Mouse (Mus musculus) hindbrain, embryonic 14.5 days (tissue): Measurements from ENCODE around the gene Pax7. TPM values are rescaled to one million over a fixed set of nuclear protein-coding genes. Genes with fewer than 3 reads are reported as not detected.

Experiments used
- ATAC-seq: fragments of 200-750 bp; cut with Nextera tagmentation; 2 replicates; pipeline ENCODE4 v1.8.0; 2017; ENCODE audit warnings: moderate number of reproducible peaks, mild to moderate bottlenecking, moderate TSS enrichment, moderate library complexity; ENCODE audit not compliant: low FRiP score
- DNase-seq: peaks from one replicate; pipeline ENCODE4 v3.0.0-alpha.2; 2015; ENCODE audit warnings: low spot score
- H3K27ac ChIP-seq: fragments of 300-500 bp; sonication (generic); 2 replicates; pipeline ENCODE4 v1.5.1; 2014; ENCODE audit warnings: mild to moderate bottlenecking, moderate library complexity
- H3K27me3 ChIP-seq: fragments of 300-500 bp; sonication (generic); 2 replicates; pipeline ENCODE4 v1.6.1; 2014; ENCODE audit warnings: mild to moderate bottlenecking, low read length, mixed read lengths; ENCODE audit not compliant: control insufficient read depth, insufficient read depth
- H3K36me3 ChIP-seq: fragments of 300-500 bp; sonication (generic); replicated peaks from 2 replicates; pipeline ENCODE4 v1.6.1; 2014; ENCODE audit not compliant: control insufficient read depth, insufficient read depth
- H3K4me1 ChIP-seq: fragments of 300-500 bp; sonication (generic); replicated peaks from 2 replicates; pipeline ENCODE4 v1.6.1; 2014; ENCODE audit warnings: antibody characterized with exemption, low read length, mixed read lengths; ENCODE audit not compliant: control insufficient read depth, insufficient read depth
- H3K4me2 ChIP-seq: fragments of 300-500 bp; sonication (generic); replicated peaks from 2 replicates; pipeline ENCODE4 v1.6.1; 2014; ENCODE audit warnings: mild to moderate bottlenecking, moderate library complexity
- H3K4me3 ChIP-seq: fragments of 300-500 bp; sonication (generic); replicated peaks from 2 replicates; pipeline ENCODE4 v1.5.1; 2014; ENCODE audit warnings: mild to moderate bottlenecking, low read length
- H3K9ac ChIP-seq: fragments of 300-500 bp; sonication (generic); 2 replicates; pipeline ENCODE4 v1.6.1; 2014
- H3K9me3 ChIP-seq: fragments of 300-500 bp; sonication (generic); 2 replicates; pipeline ENCODE4 v1.6.1; 2016; ENCODE audit warnings: low read length; ENCODE audit not compliant: control insufficient read depth
- WGBS: fragments of 180-500 bp; shearing (Covaris S2); extraction: QIAGEN DNeasy Blood & Tissue Kit; methylation state at CpG from one replicate; pipeline ENCODE4 v1.1.7; 2014; 5-methylcytosine and 5-hydroxymethylcytosine counted together
- polyA plus RNA-seq: library from polyadenylated mRNA; unstranded; fragments of >200 nt; fragmentation: Nextera tagmentation; extraction: Ambion mirVana; gene quantifications from 2 replicates; pipeline ENCODE4 v1.2.1, GENCODE M21; 2014

Gene Pax7
- polyA plus RNA-seq, 1 experiment from 2014 or later, result 0.24 TPM

- Histone ChIP-seq H3K27me3 (peaks cover 88% of the 10 kb centered on the region), H3K27ac (no peak overlapping the region), H3K4me2 (peak overlapping the region; percentile 40; the same call in 1 of the 2 replicates), H3K4me3 (no peak overlapping the region), H3K4me1 (peaks cover 3% of the 10 kb centered on the region; the same call in 1 of the 2 replicates), H3K9me3 (no peaks in the 10 kb centered on the region), H3K36me3 (no peaks in the 10 kb centered on the region), H3K9ac (no peak overlapping the region)
- no peak for ATAC-seq
- 6% methylated on average over 17 of the region's 17 CpGs for WGBS
- DNase-seq, result no peak
Observed at GRCm38 (mm10) chr4:139833817-139834401, 581 bp upstream of the Pax7 start.

DNA sequence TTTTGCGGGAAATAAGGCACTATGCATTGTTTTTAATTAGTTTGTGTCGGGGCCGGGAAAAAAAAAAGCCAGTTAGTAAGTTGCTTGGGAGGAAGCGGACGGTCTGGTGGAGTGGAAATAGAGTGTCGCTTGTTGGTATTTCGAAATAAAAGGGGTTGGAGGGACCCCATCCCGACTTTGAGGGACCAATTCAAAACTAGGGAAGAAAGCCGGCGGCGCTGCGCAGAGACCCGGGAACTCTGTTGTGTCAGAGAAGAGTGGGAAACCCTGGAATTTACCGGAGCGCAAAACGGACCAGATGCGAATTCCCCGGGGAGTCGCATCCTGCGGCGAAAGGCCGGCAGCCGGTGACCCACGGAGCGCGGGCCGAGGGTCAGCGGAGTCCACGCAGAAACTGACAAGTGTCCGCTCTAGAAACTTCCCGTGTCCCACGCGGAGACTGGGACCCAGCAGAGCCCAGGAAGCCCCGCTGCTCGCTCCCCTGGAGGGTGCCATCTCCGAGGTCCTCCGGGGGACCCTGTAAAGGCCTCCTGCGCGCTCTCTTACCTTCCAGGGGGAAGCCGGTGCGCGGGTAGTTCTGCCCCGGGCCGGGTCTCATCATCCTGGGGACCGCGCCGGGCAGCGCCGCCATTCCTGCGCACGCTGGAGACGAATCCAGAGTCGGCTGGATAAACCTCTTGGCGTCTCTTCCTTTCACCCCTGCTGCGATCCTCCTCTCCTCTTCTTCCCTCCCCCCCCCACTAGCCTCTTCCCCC is 870 bp downstream of the Pax7 start:
- Histone ChIP-seq H3K9me3 (no peaks in the 10 kb centered on the region), H3K4me2 (peak overlapping the region; percentile 40), H3K27me3 (peaks cover 88% of the 10 kb centered on the region), H3K9ac (peak overlapping the region; percentile 38; the same call in 1 of the 2 replicates), H3K36me3 (no peaks in the 10 kb centered on the region), H3K4me1 (peaks cover 11% of the 10 kb centered on the region), H3K4me3 (peak overlapping the region; percentile 25), H3K27ac (no peak overlapping the region)
- no peak for ATAC-seq
- no peak for DNase-seq
- WGBS, result under 1% methylated on average over 55 of the region's 55 CpGs

- H3K4me1 ChIP-seq, result peaks cover 11% of the 10 kb centered on the region
- H3K27me3 ChIP-seq, result peaks cover 88% of the 10 kb centered on the region
- DNase-seq, result no peak
- peak overlapping the region; percentile 25 for H3K4me3 ChIP-seq
- no peak overlapping the region for H3K27ac ChIP-seq
- WGBS, result under 1% methylated on average over 57 of the region's 57 CpGs
- ATAC-seq, result no peak
- H3K9ac ChIP-seq, result peak overlapping the region; percentile 38
- H3K36me3 ChIP-seq, result no peaks in the 10 kb centered on the region
- H3K9me3 ChIP-seq, result no peaks in the 10 kb centered on the region
- peak overlapping the region; percentile 40 for H3K4me2 ChIP-seq
Observed at GRCm38 (mm10) chr4:139831501-139832230, 1.7 kb downstream of the Pax7 start.

DNA sequence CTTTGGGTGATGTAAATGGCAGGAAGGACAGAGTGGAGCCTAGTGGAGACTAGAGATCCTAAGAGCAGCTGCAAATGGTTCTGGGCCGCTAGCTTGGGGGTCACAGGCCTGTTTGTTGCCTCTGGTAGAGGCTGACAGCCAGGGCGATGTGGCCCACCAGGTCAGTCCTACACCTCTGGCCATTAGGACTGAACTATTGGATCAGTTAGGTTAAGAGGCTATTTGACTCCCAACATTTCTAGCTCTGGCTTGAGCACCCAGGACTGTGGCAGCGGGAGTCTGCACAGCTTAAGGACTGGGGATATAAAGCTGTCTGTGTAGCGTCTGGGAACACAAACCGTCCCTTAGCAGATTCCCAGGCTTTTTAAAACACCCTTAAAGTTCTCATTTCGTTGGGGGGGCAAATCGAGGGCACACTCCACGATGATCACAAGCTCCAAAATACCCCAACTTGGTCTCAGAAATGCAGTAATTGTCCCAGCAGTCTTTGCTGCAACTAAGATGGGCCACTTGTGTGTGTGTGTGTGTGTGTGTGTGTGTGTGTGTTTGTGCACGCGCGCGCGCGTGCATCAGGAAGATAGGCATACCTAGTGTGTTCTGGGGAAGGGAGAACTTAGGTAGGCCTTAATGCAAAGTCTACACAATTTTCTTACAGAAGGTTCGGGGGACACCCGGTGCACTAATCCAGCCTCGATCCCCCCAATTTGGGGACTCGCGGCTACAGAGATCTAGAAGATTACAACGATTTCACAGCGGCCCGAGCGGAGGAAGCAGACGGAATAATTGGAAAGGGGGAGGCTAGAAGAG is 2.5 kb downstream of the Pax7 start:
- Histone ChIP-seq H3K27me3 (peaks cover 87% of the 10 kb centered on the region), H3K9ac (peak overlapping the region; percentile 38; the same call in 1 of the 2 replicates), H3K9me3 (no peaks in the 10 kb centered on the region), H3K4me3 (peak overlapping the region; percentile 25), H3K27ac (no peak overlapping the region), H3K4me1 (peaks cover 8% of the 10 kb centered on the region; the same call in 1 of the 2 replicates), H3K36me3 (no peaks in the 10 kb centered on the region), H3K4me2 (peak overlapping the region; percentile 40)
- WGBS, result 3% methylated on average over 24 of the region's 24 CpGs
- DNase-seq (no peak), ATAC-seq (no peak)

GRCm38 (mm10) chr4:139830053-139830452 is 3.3 kb downstream of the Pax7 start:
- Histone ChIP-seq H3K4me1 (peaks cover 8% of the 10 kb centered on the region; the same call in 1 of the 2 replicates), H3K36me3 (no peaks in the 10 kb centered on the region), H3K27ac (no peak overlapping the region), H3K9me3 (no peaks in the 10 kb centered on the region), H3K27me3 (peaks cover 86% of the 10 kb centered on the region), H3K9ac (no peak overlapping the region), H3K4me2 (peak overlapping the region; percentile 40), H3K4me3 (0 out of 2 replicates have a peak overlapping the region, but pooled peaks have one; percentile 25)
- 12% methylated on average over 14 of the region's 14 CpGs for WGBS
- no peak for DNase-seq
- no peak for ATAC-seq

GRCm38 (mm10) chr4:139828871-139829590 is 4.3 kb downstream of the Pax7 start:
- Histone ChIP-seq H3K27me3 (peaks cover 86% of the 10 kb centered on the region), H3K4me2 (peak overlapping the region; percentile 40), H3K4me3 (0 out of 2 replicates have a peak overlapping the region, but pooled peaks have one; percentile 2), H3K27ac (no peak overlapping the region), H3K4me1 (peaks cover 8% of the 10 kb centered on the region; the same call in 1 of the 2 replicates), H3K9me3 (no peaks in the 10 kb centered on the region), H3K9ac (no peak overlapping the region), H3K36me3 (no peaks in the 10 kb centered on the region)
- no peak for ATAC-seq
- no peak for DNase-seq
- WGBS, result 18% methylated on average over 16 of the region's 16 CpGs

DNA sequence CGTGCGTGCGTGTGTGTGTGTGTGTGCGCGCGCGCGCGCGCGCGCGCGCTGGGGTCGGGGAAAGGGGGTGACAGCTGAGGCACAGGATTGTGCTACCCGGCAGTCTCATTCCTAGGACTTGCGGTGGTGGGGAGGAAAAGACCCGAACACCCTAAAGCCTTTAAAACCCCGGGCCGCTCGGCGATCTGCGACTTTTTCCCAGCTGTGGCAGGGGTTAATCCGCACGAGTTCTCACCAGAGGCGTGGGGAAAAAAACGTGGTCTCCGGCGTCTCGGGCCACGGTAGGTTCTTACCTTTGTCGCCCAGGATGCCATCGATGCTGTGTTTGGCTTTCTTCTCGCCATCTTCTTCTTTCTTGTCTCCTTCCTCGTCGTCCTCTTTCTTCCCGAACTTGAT is 5.0 kb downstream of the Pax7 start:
- 2% methylated on average over 34 of the region's 37 CpGs for WGBS
- Histone ChIP-seq H3K36me3 (no peaks in the 10 kb centered on the region), H3K4me3 (peak overlapping the region; percentile 21), H3K4me2 (peak overlapping the region; percentile 40), H3K9me3 (no peaks in the 10 kb centered on the region), H3K27ac (no peak overlapping the region), H3K27me3 (peaks cover 85% of the 10 kb centered on the region), H3K4me1 (peaks cover 8% of the 10 kb centered on the region; the same call in 1 of the 2 replicates), H3K9ac (no peak overlapping the region)
- DNase-seq (no peak), ATAC-seq (no peak)

DNA sequence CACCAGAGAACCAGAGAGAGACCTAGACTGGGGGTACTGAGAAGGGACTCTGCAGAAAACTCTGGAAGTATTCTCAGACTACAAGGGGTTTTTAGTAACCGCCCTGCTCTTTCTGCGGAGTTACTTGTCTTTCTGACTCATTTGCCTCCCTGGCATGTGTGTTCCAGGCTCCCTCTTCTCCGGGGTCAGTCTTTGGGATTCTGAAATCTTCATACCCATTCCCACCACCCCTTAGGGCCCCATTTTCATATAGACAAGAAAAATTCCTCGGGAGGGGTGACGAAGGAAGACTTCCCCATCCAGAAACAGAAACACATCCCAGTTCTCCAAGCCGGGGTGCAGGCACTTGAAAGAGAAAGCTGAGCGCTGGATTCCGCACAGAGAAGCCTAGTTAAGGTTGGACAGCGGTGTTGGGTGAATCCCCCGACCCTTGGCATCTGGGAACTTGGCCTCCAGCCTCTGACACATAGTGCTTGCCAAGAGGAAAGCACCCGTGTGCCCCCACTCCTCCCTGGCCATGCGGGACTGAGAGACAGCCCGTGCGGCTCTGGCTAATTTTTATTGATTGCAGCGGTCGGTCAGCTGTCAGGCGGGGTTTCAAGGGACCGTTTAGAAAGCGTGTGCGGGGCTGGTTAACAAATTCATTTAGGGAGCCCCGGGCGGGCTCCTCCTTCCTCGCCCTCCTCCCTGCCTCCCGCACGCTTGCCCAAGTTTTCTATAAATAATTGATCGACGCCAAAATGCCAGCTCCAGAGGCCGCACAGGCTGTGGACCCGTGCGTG is 5.6 kb downstream of the Pax7 start:
- Histone ChIP-seq H3K27me3 (peaks cover 84% of the 10 kb centered on the region), H3K4me3 (peak overlapping the region; percentile 21), H3K4me1 (peaks cover 8% of the 10 kb centered on the region; the same call in 1 of the 2 replicates), H3K9me3 (no peaks in the 10 kb centered on the region), H3K36me3 (no peaks in the 10 kb centered on the region), H3K9ac (no peak overlapping the region), H3K4me2 (peak overlapping the region; percentile 40), H3K27ac (no peak overlapping the region)
- DNase-seq, result no peak
- ATAC-seq, result no peak
- 3% methylated on average over 30 of the region's 30 CpGs for WGBS
